Mouse (Mus musculus) CD4-positive, CD25-positive, alpha-beta regulatory T cell, adult 2 months (primary cell): ENCODE measurements around the gene Antxr2.
A peak's percentile ranks its signal among the peaks of the same experiment; 100 is the strongest.

Experiments used
- DNase-seq: peaks from one replicate; pipeline ENCODE4 v3.0.0-alpha.2; 2012; ENCODE audit warnings: low read depth, low spot score

Antxr2 gene

GRCm38 (mm10) chr5:97995881-97996280, 35.0 kb downstream of the Antxr2 start:
- no peak for DNase-seq

DNA sequence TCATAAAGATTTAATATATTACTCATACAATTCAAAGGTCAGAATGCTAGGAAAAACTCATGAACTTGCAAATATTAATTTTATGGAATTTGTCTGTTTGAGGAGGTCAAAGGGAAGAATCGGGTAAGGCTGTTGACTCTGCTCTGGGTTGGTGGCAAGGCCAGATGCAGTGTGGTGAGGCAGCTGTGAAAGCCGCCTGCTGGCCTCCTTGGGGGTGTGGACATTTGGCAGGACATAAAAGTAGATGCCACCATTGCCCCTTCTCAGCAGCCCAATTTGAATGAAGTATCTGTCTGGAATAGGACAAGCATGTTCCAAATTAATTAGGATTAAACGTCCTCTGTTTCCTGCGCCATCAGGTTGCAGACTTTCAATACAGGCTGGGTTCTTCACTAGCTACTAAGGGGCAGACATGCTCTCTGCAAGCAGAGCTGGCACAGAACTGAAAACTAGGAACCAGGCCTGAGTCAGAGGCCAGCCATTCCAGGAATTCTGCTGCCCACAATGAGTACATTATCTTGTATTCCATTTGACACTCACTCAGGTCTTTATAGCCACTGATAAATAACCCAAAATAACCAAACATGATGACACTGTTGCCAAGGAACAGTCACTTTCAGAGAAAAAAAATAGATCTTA, 44.1 kb downstream of the Antxr2 start:
- no peak for DNase-seq

- peak; percentile 73 for DNase-seq
Measured at GRCm38 (mm10) chr5:97983375-97983774, 47.5 kb downstream of the Antxr2 start.

DNA sequence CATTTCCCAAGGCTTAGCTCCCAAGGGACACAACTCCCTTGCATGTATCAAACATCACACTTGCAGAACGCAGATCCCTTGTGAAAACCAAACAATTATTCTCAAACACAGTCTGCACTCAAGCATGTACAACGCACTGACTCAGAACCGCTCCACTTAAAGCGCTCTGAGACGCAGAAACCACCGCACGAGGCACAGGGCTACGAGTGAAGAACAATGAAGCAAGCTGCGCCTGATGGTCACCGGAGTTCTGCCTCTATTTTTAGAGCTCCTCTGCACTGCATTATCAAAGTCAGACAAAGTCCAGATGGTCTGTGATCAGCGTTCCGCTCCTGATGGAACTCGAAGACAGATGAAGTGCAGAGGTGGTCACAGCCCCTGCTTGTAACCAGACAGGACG, 50.4 kb downstream of the Antxr2 start:
- DNase-seq, result no peak

DNA sequence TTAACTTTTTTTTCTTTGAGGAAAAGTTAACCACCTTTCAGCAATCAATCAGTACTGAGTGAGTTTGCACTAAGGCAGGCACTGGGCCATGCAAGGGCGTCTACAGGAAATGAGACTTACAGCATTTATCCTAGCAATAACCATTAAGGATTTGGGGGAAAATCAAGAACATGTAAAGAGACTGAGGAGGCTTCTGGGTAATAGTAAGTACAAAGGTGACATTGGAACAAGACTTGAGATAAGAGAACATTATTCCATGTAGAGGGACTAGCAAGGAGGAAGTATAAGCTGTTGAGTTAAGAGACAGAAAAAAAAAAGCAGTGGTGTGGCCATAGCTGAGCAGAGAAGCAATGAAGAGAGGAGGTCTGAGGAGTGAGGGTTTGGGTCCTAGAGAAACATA, 57.5 kb downstream of the Antxr2 start:
- DNase-seq, result no peak

DNA sequence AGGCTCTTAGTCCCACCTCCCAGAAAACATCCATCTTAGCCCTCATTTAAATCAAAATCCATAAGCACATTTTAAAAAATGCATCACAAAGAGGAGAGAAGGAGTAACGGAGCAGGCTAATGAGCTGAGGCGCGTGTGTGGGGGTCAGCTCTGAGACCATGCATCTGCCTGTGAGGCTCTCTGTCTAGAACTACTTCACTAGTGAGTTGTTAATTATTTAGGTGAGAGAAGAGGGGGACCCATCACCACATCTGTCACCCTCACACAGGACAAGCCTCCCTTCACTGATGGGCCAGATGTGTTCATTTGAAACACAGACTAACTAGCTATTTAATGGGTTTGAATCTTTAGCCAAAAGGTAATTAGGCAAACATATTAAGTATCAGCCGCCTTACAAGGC, 58.8 kb downstream of the Antxr2 start:
- no peak for DNase-seq

DNA sequence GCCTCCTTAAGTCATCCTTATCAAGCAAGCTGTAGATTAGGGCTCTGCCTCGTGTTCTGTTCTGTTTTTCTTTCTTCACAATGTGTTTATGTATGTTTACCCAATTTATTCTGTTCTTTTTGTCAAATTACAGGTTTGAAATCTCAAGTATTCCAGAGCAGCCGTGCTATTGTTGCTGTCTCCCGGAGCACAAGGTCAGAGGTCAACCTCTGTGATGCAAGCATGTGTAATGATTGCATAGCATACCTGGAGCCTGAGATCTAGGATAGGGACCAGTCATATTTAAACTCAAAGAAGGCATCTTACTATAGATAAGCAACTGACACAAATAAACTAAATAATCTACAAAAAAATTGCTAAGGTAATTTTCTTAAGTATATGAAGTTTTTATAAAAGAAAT, 59.6 kb downstream of the Antxr2 start:
- no peak for DNase-seq

- DNase-seq, result no peak
Measured at GRCm38 (mm10) chr5:97967044-97967443, 63.8 kb downstream of the Antxr2 start.

GRCm38 (mm10) chr5:97966101-97966500, 64.7 kb downstream of the Antxr2 start:
- no peak for DNase-seq

GRCm38 (mm10) chr5:97964444-97964843, 66.4 kb downstream of the Antxr2 start:
- DNase-seq, result no peak

- DNase-seq, result no peak
Measured at GRCm38 (mm10) chr5:97962512-97962911, 68.3 kb downstream of the Antxr2 start.

DNA sequence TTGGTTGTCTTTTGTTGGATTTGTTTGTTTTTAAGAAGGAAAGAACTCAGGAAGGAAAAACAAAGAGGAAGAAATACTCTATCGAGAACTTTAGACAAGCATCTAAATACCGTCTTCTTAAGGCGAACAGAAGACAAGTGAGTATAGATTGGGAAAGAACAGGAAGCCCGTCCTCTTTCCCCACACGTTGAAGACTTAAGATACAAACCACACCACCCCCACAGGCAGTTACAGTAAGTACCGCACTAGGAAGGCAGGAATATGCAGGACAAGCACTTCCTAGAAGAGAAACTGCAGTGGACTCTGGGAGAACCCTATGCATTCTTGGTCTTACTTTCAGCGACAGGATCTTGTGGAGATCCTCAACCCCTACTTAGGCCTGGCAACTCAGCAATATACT, 69.1 kb downstream of the Antxr2 start:
- DNase-seq, result no peak

DNA sequence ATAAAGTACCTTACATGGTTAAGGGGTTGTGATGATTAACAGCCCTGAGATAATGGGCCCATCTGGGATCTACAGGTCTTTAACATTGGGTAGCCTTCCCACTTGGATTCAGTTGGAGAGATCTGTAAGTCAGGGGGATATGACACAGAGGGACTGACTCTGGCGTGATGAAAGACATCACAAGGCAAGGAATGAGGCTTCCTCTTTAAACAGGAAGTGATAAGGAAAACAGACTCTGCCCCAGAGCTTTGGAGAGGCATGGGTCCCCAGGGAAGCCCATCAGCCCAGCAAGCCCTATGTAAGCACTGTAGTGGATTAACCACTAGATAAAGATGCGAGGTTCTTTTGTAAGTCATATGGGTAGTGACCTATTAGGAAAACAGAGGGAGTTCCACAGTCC, 71.2 kb downstream of the Antxr2 start:
- DNase-seq, result no peak

DNA sequence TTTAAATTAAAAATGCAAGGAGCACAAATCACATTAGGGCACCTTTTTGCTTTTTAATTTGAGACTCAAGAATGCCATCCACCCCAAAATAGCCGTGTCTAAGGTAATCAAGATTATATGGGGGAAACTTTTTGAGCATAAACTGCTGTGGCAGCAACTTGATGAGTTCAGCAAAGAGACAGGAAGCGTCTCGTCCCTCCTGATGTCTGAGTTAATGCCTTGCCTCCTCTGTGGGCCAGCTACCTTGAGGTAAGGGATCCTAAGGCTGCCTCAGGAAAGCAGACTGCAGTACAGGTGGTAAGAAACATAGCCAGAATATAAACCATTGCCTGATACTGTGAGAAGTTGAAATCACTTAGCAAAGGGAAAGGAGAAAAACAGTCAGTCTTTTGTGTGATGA, 71.8 kb downstream of the Antxr2 start:
- DNase-seq, result peak; percentile 23

DNA sequence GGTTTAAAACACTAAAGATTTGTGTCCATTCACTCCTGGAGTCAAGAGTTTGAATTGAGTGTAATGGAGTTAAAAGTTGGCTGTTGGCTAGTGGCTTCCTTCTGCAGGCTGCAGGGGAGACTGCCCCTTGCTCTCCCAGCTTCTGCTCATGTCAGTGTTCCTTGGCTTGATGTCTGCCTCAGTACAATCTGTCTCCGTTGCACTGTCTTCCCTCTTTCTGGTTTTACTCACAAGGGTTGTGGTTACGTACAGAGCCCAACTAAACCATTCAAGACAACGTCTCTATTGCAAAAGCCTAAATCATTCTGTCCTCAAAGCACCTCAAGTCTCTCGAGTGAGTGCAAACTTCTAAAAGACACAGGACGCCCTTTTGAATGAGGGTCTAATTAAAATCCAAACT, 73.3 kb downstream of the Antxr2 start:
- DNase-seq, result no peak

- DNase-seq, result no peak
Measured at GRCm38 (mm10) chr5:97954193-97954772, 76.6 kb downstream of the Antxr2 start.

GRCm38 (mm10) chr5:97953241-97953920, 77.5 kb downstream of the Antxr2 start:
- DNase-seq, result no peak

- DNase-seq, result peak; percentile 18
Measured at GRCm38 (mm10) chr5:97947261-97947660, 83.6 kb downstream of the Antxr2 start.

DNA sequence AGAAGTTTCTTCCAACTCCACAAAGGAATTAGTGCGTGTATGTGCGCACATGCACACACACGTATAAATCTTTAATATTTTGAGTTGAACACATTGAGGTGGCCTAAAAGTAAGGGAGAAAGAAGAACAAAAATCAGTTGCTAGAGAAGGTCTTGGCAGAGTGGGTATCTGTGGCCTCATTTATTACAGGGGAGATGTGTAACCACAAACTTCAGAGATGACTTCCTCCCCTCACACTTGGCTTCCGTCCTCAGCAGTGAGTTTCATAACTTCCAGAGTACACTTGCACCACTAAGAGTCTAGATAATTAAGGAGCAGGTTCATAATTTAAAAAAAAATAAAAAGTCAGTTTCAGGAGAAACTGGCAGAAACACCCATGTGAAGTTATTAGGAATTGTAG, 84.6 kb downstream of the Antxr2 start:
- DNase-seq, result peak; percentile 40

DNA sequence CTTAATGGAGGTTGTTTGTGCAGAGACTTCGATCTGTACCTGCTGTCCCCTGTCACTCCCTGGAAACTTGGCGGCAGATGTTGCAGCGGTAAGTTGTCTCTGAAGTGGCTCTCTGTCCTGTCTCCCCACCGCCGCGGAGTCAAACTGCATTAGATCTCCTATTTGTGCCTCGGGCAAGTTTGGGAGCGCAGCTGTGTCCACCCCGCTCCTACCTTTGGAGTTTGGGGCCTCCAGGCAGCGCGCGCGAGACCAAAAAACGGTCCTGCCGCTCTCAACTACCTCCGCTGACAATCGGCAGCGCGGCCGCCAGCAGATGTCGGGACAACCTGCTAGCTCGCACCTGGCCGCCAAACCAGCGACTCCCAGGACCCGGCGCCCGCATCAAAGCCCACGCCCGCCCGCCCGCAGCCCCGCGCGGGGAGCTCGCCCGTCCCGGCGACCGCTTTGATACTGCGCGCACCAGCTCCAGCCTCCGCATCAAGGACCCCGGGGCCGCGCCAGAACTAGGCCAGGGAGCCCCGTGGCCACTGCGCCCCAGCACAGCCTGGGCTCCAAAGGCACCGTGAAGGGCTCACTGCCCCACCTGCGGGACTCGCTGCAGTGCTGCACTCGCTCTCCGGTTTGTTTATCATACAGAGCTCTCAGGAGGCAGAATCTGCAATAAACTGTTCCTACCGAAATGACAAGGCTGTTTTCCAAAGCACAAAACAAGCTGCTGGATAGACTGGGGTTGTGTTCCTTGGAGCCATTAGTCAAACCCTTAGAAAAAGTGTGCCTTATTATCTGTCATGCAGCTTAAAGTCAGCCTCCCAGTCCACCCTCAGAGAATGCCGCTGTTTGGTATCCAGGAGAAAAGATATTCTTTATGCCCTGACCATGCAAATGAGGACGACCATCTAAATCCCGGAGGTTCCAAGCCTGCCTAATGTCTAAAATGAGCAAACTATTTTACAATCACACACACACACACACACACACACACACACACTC, 95.4 kb downstream of the Antxr2 start:
- peak; percentile 14 for DNase-seq

GRCm38 (mm10) chr5:97917654-97918053, 113.2 kb downstream of the Antxr2 start:
- DNase-seq, result no peak

DNA sequence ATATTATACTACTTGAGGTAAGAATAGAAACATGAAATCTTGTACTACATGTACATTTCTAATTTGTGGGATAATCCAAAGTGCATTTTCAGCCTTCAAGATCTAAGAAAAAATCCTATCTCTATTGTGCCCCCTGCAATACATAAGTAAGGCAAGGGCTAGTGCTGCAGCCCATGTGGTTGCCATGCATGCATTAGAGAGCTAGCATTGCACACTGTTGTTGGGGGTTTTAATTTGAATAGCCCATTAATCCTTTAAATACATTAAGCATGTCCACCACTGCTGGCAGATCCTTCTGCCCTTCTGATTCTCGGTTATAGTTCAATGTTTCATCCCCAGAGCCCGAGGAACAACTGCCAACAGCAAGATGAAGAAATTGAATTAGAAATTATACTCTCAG, 116.0 kb downstream of the Antxr2 start:
- DNase-seq, result no peak
